Mouse (Mus musculus): Measurements from ENCODE around the gene Usp22.
"Not testable (repeated sequence)": the region's sequence is repeated elsewhere in the genome, so short reads cannot be mapped to it uniquely, and the experiment has no call there.

Gene Usp22

DNA sequence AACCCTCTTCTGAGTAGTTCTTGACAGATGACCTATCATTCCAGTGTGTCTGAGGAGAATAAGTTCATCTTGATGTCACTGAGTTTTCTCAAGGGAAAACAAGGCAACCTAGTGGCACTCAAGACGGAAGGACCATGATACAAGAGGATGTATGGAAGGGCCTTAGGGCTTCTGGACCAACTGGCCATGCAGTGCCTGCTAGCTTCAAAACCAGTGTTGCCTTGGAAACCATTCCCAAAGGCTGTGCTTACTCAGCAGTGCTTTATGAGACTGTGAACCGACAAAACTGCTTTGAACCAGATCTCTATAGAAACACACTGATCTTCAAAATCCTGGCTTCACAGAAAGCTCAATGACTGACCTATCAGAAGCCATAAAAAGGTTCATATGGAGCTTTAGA is 15.9 kb upstream of the Usp22 start:
- no peak for DNase-seq (ENCODE audit: low spot score in 2 of 2)

DNA sequence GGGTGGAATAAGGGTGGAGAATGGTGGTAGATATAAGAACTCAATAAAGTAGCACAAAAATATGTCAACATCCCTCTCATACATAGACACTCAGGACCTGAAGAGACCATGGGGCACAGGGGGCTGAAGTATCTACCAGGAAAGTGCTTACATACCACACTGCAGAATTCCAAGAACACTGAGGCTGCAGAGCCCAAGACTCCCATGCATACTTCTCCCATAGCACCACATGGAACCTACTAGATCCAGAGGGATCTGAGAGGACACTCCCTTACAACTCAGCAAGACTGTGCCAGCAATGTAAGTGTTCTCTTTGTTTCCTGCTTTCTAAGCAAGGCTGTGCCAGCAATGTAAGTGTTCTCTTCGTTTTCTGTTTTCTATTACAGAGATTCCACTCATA is 9.0 kb upstream of the Usp22 start:
- DNase-seq (ENCODE audit: low spot score in 2 of 2), result no peak

- no peak for DNase-seq (ENCODE audit: low spot score in 2 of 2)
Measured at GRCm38 (mm10) chr11:61181624-61182023, 6.8 kb upstream of the Usp22 start.

- no peak for DNase-seq (ENCODE audit: low spot score in 2 of 2)
Measured at GRCm38 (mm10) chr11:61180361-61180760, 5.5 kb upstream of the Usp22 start.

DNA sequence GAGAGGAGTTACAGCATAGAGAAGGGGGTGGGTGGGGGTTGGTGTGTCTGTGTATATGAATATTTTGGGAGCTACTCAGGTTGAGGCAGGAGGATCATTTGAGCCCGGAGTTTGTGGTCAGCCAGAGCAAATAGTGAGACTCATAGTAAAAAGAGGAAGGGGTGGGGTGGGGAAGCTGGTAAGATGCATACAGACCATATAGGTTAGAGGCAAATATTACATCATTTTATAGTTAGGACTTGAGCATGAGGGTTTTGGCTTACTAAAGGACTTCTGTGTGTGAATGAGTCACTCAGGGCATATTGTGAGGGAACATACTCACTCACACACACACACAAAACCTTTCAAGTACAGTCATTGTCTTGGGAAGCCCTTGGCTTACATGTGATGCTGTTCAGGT is 1.5 kb upstream of the Usp22 start:
- no peak for DNase-seq (ENCODE audit: low spot score in 2 of 2)

- DNase-seq (ENCODE audit: low spot score in 2 of 2), result no peak
Measured at GRCm38 (mm10) chr11:61175778-61176177, 923 bp upstream of the Usp22 start.

- DNase-seq (ENCODE audit: low spot score in 2 of 2), result peak; percentile 52 to 83
Measured at GRCm38 (mm10) chr11:61174291-61174820, 499 bp downstream of the Usp22 start.

- not testable (repeated sequence) for DNase-seq (ENCODE audit: low spot score in 2 of 2)
Measured at GRCm38 (mm10) chr11:61173477-61173876, 1.4 kb downstream of the Usp22 start.

DNA sequence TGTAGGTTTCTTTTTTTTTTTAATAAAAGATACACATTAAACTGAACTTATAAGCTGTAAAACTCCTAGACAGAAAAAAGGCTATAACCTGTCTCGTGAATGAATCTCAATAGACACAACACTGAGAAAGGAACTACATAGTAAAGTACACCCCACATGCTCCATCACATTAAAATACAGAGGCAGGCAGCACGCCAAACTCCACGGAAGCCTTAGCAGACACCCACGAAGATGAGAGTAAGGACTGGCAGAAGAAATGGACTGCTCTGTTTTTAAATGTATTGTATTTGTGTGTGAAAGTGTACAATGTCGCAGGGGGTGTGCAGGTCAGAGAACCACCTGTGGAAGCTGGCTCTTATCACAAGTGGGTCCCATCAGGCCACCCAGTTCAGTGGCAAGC is 4.7 kb downstream of the Usp22 start:
- no peak for DNase-seq (ENCODE audit: low spot score in 2 of 2)

- DNase-seq (ENCODE audit: low spot score in 2 of 2), result no peak
Measured at GRCm38 (mm10) chr11:61164881-61165280, 10.0 kb downstream of the Usp22 start.

DNA sequence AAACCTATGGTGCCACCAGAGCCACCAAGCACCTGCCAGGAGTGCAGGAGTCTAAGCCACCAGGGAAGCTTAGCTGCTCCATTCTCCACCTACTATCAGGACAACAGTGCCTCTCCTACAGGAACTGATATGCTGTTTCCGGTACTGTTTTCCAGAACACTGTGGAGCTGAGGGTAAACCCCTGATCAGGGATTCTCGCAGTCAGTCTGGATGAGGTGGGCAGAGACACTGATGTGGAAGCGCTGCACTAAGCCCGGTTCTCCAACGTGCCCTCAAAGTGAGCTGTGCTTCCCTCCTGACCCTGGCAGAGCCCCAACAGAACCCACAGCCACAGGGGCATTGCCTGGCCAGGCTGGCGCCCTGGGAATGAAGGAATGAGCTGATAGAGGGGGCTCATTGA is 10.5 kb downstream of the Usp22 start:
- DNase-seq (ENCODE audit: low spot score in 2 of 2), result no peak

DNA sequence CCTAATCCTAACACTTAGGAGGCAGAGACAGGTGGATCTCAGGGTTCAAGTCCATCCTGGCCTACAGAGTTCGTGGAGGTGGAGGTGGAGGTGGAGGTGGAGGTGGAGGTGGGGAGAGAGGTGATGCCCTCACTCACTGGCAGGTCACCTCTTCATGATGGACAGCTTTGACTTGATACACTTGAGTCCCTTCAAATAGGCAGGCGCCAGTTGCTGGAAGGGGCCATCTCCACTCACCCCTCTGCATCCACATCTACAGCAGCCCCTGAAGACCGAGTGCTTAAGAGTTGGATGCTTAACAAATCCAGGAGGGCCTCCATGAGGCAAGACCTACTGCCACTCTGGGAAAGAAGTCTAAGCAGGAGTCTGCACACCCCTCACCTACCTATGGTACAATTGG is 11.5 kb downstream of the Usp22 start:
- no peak for DNase-seq (ENCODE audit: low spot score in 2 of 2)

GRCm38 (mm10) chr11:61162776-61163175 is 12.1 kb downstream of the Usp22 start:
- DNase-seq (ENCODE audit: low spot score in 2 of 2), result no peak

GRCm38 (mm10) chr11:61161121-61161520 is 13.7 kb downstream of the Usp22 start:
- no peak for DNase-seq (ENCODE audit: low spot score in 2 of 2)

- DNase-seq (ENCODE audit: low spot score in 2 of 2), result no peak
Measured at GRCm38 (mm10) chr11:61159796-61160732, 14.8 kb downstream of the Usp22 start.

DNA sequence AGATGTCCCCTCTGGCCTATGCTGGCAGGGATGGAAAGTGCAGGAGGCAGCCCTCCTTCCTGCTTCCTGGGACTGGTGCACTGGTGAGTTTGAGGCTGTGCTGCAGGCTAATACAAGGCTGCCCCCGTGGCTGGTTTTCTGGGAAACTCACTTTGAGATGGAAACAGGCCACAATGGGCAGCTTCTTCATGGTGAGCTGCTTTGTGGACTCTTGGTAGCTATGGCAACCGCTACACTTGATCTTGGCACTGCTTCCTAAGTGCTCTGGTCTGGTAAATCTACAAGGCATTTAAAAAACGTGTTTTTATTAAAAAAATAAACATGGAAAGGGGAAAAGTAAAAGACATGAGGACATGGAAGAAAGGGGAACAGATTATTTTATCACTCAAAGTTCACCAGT is 16.7 kb downstream of the Usp22 start:
- DNase-seq (ENCODE audit: low spot score in 2 of 2), result no peak

DNA sequence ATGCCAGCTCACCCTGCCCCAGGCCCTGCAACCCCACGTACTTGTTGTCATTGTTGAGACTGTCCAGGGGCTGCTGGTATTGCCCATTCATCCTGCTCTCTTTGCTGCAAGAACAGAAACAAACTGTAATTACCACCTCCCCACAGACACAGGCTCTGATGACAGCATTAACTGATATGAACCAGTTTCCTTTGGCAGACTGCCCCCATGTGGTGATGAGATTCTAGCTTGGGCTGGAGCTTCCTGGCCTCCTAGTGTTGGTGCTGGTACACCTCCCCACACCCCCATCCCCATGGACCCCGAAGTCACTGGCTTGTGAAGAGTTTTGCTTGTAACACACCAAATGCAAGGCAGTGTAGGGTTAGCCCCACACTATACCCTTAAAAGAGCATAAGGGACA is 19.1 kb downstream of the Usp22 start:
- DNase-seq (ENCODE audit: low spot score in 2 of 2), result peak; percentile 65 to 80

DNA sequence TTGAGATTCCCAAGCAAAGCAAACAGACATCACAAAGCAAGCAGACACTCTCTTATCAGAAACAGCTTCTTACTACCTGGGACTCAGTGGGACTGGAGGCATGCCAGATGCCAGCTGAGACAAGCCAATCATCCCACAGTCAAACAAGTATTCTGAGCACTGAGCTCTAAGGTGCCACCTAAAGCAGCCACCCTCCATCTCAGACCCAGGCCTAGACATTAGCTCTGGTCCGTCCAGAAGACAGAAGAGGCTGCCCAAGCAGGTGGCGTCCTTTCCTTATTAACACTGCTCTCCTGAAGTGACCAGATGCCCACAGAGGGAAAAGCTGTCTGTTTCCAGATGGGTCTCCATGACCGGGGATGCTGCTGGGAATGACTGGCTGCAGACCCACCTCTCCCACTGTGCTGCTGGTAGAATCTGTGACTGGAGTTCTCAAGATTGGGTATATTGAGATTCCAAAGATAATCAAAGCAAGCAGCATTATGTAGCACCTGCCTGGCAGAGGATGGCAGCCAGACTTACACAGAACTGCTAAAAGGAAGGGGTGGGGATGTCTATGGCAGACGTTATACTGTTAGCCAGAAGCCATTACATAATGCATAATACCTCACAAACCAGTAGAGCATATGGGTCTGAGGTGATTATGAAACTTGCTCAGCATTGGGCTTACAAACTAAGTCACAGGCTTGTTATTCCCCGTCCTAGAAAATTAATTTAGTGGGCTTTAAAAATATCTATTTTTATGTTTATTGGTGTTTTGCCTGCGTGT is 24.4 kb downstream of the Usp22 start:
- DNase-seq (ENCODE audit: low spot score in 2 of 2), result no peak

- DNase-seq (ENCODE audit: low spot score in 2 of 2), result no peak
Measured at GRCm38 (mm10) chr11:61147300-61147683, 27.6 kb downstream of the Usp22 start.

GRCm38 (mm10) chr11:61146645-61147299 is 28.1 kb downstream of the Usp22 start:
- DNase-seq (ENCODE audit: low spot score in 2 of 2), result peak; percentile 49 to 75

GRCm38 (mm10) chr11:61145551-61145950 is 29.3 kb downstream of the Usp22 start:
- DNase-seq (ENCODE audit: low spot score in 2 of 2), result no peak
